Mouse (Mus musculus) limb, embryonic 15.5 days (tissue): ENCODE results near the gene Hps6. TPM values are rescaled to one million over a fixed set of nuclear protein-coding genes. Genes with fewer than 3 reads are reported as not detected.

ENCODE experiments used
- polyA plus RNA-seq: library from polyadenylated mRNA; unstranded; fragments of >200 nt; fragmentation: Nextera tagmentation; extraction: Ambion mirVana; gene quantifications from 2 replicates; pipeline ENCODE4 v1.2.1, GENCODE M21; 2015

Gene Hps6
- polyA plus RNA-seq, 1 experiment from 2014 or later = 8.8 TPM

Other genes starting within 250 kb of the Hps6 start
- gene Mgea5, start 219.7 kb upstream of the Hps6 start, polyA plus RNA-seq = 40.5 and 47.3 TPM in 2 replicates
- 0.65 and 0.69 TPM in 2 replicates for gene Kcnip2, start 187.4 kb upstream of the Hps6 start, polyA plus RNA-seq
- 16.3 and 17.3 TPM in 2 replicates for gene Armh3, start 5.0 kb upstream of the Hps6 start, polyA plus RNA-seq
- gene Pprc1, start 41.4 kb downstream of the Hps6 start, polyA plus RNA-seq = 36.8 and 37.0 TPM in 2 replicates
- 87.0 and 103 TPM in 2 replicates for gene Ldb1, start 41.7 kb downstream of the Hps6 start, polyA plus RNA-seq
- 70.4 and 79.6 TPM in 2 replicates for gene Nolc1, start 72.4 kb downstream of the Hps6 start, polyA plus RNA-seq
- gene Elovl3, start 128.4 kb downstream of the Hps6 start, polyA plus RNA-seq = 0.40 and 0.66 TPM in 2 replicates
- gene Pitx3, start 144.8 kb downstream of the Hps6 start, polyA plus RNA-seq = 5.4 and 8.5 TPM in 2 replicates
- 73.8 and 76.7 TPM in 2 replicates for gene Gbf1, start 149.0 kb downstream of the Hps6 start, polyA plus RNA-seq